Mouse (Mus musculus): ENCODE measurements around the gene Nxnl1.
A peak's percentile ranks its signal among the peaks of the same experiment; 100 is the strongest.

The Nxnl1 gene

GRCm38 (mm10) chr8:71580201-71580600, 13.8 kb upstream of the Nxnl1 start:
- DNase-seq: peak in 1 of 2 experiments; percentile 45

- DNase-seq: peak; percentile 48 to 50
Observed at GRCm38 (mm10) chr8:71579476-71579875, 13.1 kb upstream of the Nxnl1 start.

- no peak for DNase-seq
Observed at GRCm38 (mm10) chr8:71579009-71579408, 12.6 kb upstream of the Nxnl1 start.

- DNase-seq: peak; percentile 46 to 49
Observed at GRCm38 (mm10) chr8:71577856-71578387, 11.5 kb upstream of the Nxnl1 start.

- DNase-seq: no peak
Observed at GRCm38 (mm10) chr8:71575020-71575419, 8.6 kb upstream of the Nxnl1 start.

- DNase-seq: peak in 1 of 2 experiments; percentile 36
Observed at GRCm38 (mm10) chr8:71574426-71574825, 8.0 kb upstream of the Nxnl1 start.

- peak; percentile 64 to 77 for DNase-seq
Observed at GRCm38 (mm10) chr8:71572847-71573633, 6.6 kb upstream of the Nxnl1 start.

- peak; percentile 57 to 69 for DNase-seq
Observed at GRCm38 (mm10) chr8:71572077-71572476, 5.7 kb upstream of the Nxnl1 start.

GRCm38 (mm10) chr8:71570291-71570954, 4.0 kb upstream of the Nxnl1 start:
- peak; percentile 97 to 98 for DNase-seq

GRCm38 (mm10) chr8:71569366-71570290, 3.2 kb upstream of the Nxnl1 start:
- DNase-seq: peak; percentile 94 to 95

- DNase-seq: peak; percentile 47
Observed at GRCm38 (mm10) chr8:71568941-71569340, 2.5 kb upstream of the Nxnl1 start.

GRCm38 (mm10) chr8:71568387-71568937, 2.1 kb upstream of the Nxnl1 start, which contains the start of gene Slc27a1:
Gene Slc27a1 (plus strand): TSS chr8:71568882.
- DNase-seq: peak; percentile 87 to 91

- DNase-seq: no peak
Observed at GRCm38 (mm10) chr8:71567587-71567986, 1.2 kb upstream of the Nxnl1 start.

GRCm38 (mm10) chr8:71563992-71564391, 2.4 kb downstream of the Nxnl1 start:
- peak in 1 of 2 experiments; percentile 55 for DNase-seq

GRCm38 (mm10) chr8:71562751-71563150, 3.6 kb downstream of the Nxnl1 start:
- DNase-seq: peak; percentile 84 to 90

GRCm38 (mm10) chr8:71561401-71561800, 5.0 kb downstream of the Nxnl1 start:
- peak; percentile 78 to 82 for DNase-seq

GRCm38 (mm10) chr8:71560765-71561164, 5.6 kb downstream of the Nxnl1 start:
- DNase-seq: no peak

- DNase-seq: no peak
Observed at GRCm38 (mm10) chr8:71560071-71560470, 6.3 kb downstream of the Nxnl1 start.

- peak in 1 of 2 experiments; percentile 51 for DNase-seq
Observed at GRCm38 (mm10) chr8:71558958-71559690, 7.3 kb downstream of the Nxnl1 start.

GRCm38 (mm10) chr8:71558071-71558957, 8.1 kb downstream of the Nxnl1 start, which contains the start of gene Tmem221:
Gene Tmem221 (minus strand): TSS chr8:71558871.
- DNase-seq: no peak

All from cerebellum, postnatal 14 days (tissue).